Mouse (Mus musculus) embryonic facial prominence, embryonic 11.5 days (tissue): Measurements from ENCODE around the gene Mier3. TPM values are rescaled to one million over a fixed set of nuclear protein-coding genes. Genes with fewer than 3 reads are reported as not detected.

ENCODE experiments used
- ATAC-seq: fragments of 200-750 bp; cut with Nextera tagmentation; replicated peaks from 2 replicates; pipeline ENCODE4 v1.8.0; 2017; ENCODE audit warnings: low read depth; ENCODE audit not compliant: insufficient number of reproducible peaks, low FRiP score, low TSS enrichment
- DNase-seq: peaks from one replicate; pipeline ENCODE4 v3.0.0-alpha.2; 2015; ENCODE audit warnings: low spot score
- H3K27ac ChIP-seq: fragments of 300-500 bp; sonication (generic); replicated peaks from 2 replicates; pipeline ENCODE4 v1.5.1; 2014; ENCODE audit warnings: mild to moderate bottlenecking, low read depth, low read length, control low read depth
- H3K27me3 ChIP-seq: fragments of 300-500 bp; sonication (generic); 2 replicates; pipeline ENCODE4 v1.6.1; 2014; ENCODE audit warnings: mild to moderate bottlenecking, low read length, moderate library complexity, mixed read lengths; ENCODE audit not compliant: control insufficient read depth, insufficient read depth
- H3K36me3 ChIP-seq: fragments of 300-500 bp; sonication (generic); replicated peaks from 2 replicates; pipeline ENCODE4 v1.6.1; 2014; ENCODE audit warnings: low read depth, mild to moderate bottlenecking, low read length, moderate library complexity, mixed read lengths; ENCODE audit not compliant: control insufficient read depth, insufficient read depth
- H3K4me1 ChIP-seq: fragments of 300-500 bp; sonication (generic); 2 replicates; pipeline ENCODE4 v1.6.1; 2014; ENCODE audit warnings: low read length, mixed read lengths; ENCODE audit not compliant: control insufficient read depth, insufficient read depth
- H3K4me2 ChIP-seq: fragments of 300-500 bp; sonication (generic); 2 replicates; pipeline ENCODE4 v1.6.1; 2014; ENCODE audit warnings: low read depth, mild to moderate bottlenecking, control low read depth, low read length, moderate library complexity
- H3K4me3 ChIP-seq: fragments of 300-500 bp; sonication (generic); 2 replicates; pipeline ENCODE4 v1.5.1; 2014; ENCODE audit warnings: low read depth, low read length, control low read depth
- H3K9ac ChIP-seq: fragments of 300-500 bp; sonication (generic); replicated peaks from 2 replicates; pipeline ENCODE4 v1.6.1; 2014; ENCODE audit warnings: mild to moderate bottlenecking, control low read depth, low read length
- H3K9me3 ChIP-seq: fragments of 300-500 bp; sonication (generic); replicated peaks from 2 replicates; pipeline ENCODE4 v1.6.1; 2016; ENCODE audit warnings: mild to moderate bottlenecking, low read length, inconsistent platforms, mixed read lengths; ENCODE audit not compliant: control insufficient read depth
- WGBS: fragments of 180-500 bp; shearing (Covaris S2); extraction: QIAGEN DNeasy Blood & Tissue Kit; methylation state at CpG from one replicate; pipeline ENCODE4 v1.1.7; 2014; 5-methylcytosine and 5-hydroxymethylcytosine counted together
- polyA plus RNA-seq: library from polyadenylated mRNA; unstranded; fragments of >200 nt; fragmentation: Nextera tagmentation; extraction: Ambion mirVana; gene quantifications from 2 replicates; pipeline ENCODE4 v1.2.1, GENCODE M21; 2014

Gene Mier3
- polyA plus RNA-seq, 1 experiment from 2014 or later = 31.5 TPM

GRCm38 (mm10) chr13:111762526-111762925 is 81.7 kb downstream of the Mier3 start:
- ATAC-seq = no peak
- H3K4me1 ChIP-seq = no peaks in the 10 kb centered on the region
- H3K4me3 ChIP-seq = no peak overlapping the region
- peaks cover 2% of the 10 kb centered on the region for H3K36me3 ChIP-seq
- H3K27me3 ChIP-seq = no peaks in the 10 kb centered on the region
- no peak overlapping the region for H3K9ac ChIP-seq
- no peak overlapping the region for H3K4me2 ChIP-seq
- WGBS = 94% methylated on average over 12 of the region's 12 CpGs
- no peak overlapping the region for H3K27ac ChIP-seq
- DNase-seq = no peak
- no peaks in the 10 kb centered on the region for H3K9me3 ChIP-seq

Other genes starting within 250 kb of the Mier3 start
- 140 and 160 TPM in 2 replicates for gene Gpbp1, start 190.9 kb upstream of the Mier3 start, polyA plus RNA-seq
- not detected in 2 replicates for gene Gm49496, start 131.0 kb upstream of the Mier3 start, polyA plus RNA-seq
- not detected in 2 replicates for gene Gm10198, start 88.2 kb upstream of the Mier3 start, polyA plus RNA-seq
- 16.8 and 17.9 TPM in 2 replicates for gene Map3k1, start 128.0 kb downstream of the Mier3 start, polyA plus RNA-seq